Mouse (Mus musculus): ENCODE data around the gene Gbp5. TPM values are rescaled to one million over a fixed set of nuclear protein-coding genes. Genes with fewer than 3 reads are reported as not detected.

The Gbp5 gene
- polyA plus RNA-seq, 1 experiment from 2014 or later, result 0.09 TPM

DNA sequence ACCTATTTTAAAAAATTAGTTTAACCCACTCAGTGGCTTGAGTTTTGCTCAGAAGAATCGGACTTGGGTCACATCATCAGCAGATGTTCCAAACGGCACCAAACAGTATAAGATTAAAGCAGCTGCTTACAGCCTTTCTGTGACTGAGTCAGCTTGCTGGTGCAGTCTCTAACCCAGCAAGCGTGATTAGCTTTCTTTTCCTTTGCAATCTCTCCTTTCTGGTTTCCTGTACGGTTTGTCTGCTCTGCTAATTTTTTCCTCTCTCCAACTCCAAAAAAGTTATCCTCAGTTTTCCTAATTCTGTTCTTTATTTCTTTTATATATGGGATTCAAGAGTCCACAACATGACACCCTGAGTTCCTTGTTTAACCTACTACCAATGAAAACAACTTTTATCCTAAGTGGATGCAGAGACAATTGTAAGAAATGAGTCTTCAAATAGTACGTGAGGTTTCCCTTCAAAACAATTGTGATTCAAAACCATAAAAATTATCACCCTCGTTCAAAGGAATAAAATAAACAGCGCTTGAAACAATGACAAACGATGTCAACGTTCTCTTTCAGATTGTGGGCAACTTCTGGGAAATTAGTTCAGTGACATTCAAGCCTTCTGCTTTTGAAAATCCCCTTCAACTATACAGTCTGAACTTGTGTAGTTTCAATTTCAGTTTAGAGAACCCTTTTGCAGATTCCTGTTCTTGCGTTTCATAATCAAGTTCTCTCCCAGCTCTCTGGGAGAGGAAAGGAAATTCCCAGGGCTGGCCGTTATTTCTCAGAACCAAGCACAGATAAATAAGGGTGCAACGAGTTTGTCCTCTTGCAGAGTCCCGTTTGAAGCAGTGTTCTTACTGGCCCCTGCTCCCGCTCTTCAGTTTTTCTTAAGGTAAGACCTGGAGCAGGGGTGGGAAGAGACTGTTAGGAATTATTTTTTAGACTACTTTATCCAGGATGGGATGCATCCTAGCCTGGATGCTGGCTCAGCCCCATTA lies 2.6 kb downstream of the Gbp5 start:
- Histone ChIP-seq H3K4me1 (peaks cover 9% of the 10 kb centered on the region), H3K4me2 (peak overlapping the region; percentile 56), H3K4me3 (peak overlapping the region; percentile 22), H3K36me3 (no peaks in the 10 kb centered on the region), H3K9ac (peak overlapping the region; percentile 52; the same call in 1 of the 2 replicates), H3K27me3 (replicated peaks) (peaks cover 5% of the 10 kb centered on the region), H3K27ac (replicated peaks) (no peak overlapping the region), H3K9me3 (no peaks in the 10 kb centered on the region)
- WGBS, result 47% methylated on average over 14 of the region's 14 CpGs
- no peak for ATAC-seq (ENCODE audit: extremely low read depth, insufficient number of reproducible peaks, low FRiP score, low TSS enrichment)

DNA sequence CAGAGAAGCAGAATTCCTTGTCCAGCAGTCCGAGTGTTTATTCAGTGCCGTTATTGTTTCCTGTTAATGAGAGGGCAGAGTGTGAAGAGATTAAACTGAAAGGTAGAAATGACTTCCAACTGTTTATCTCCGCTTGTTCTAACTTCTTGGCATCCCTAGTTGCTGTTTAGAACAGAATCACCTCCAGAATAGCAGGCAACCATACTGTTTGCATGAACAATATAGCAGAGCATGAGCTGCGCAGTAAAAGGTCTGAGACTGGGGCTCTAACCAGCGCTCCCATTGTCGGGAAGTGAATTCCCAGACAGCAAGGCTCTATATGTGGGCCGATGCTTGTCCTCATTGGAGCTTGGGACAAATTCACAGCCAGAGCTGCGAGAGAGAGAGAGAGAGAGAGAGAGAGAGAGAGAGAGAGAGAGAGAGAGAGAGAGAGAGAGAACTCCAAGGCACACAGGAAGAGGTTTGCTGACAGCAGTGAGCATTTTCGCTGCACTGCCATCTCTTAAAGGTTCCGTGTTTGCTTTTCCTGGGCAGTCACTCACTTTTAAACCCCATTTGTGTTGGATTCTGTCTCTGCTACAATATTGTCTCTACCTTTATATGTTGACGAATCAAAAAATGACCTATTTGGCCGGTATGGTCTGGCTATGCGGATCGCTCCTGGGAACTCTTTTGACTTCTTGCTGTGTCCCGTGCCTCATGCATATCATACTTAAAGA lies 3.5 kb downstream of the Gbp5 start:
- Histone ChIP-seq H3K4me3 (peak overlapping the region; percentile 22), H3K27me3 (replicated peaks) (peaks cover 5% of the 10 kb centered on the region), H3K9me3 (no peaks in the 10 kb centered on the region), H3K4me1 (peaks cover 9% of the 10 kb centered on the region), H3K4me2 (peak overlapping the region; percentile 56), H3K36me3 (no peaks in the 10 kb centered on the region), H3K9ac (peak overlapping the region; percentile 52; the same call in 1 of the 2 replicates), H3K27ac (replicated peaks) (no peak overlapping the region)
- WGBS, result 48% methylated on average over 15 of the region's 15 CpGs
- no peak for ATAC-seq (ENCODE audit: extremely low read depth, insufficient number of reproducible peaks, low FRiP score, low TSS enrichment)

DNA sequence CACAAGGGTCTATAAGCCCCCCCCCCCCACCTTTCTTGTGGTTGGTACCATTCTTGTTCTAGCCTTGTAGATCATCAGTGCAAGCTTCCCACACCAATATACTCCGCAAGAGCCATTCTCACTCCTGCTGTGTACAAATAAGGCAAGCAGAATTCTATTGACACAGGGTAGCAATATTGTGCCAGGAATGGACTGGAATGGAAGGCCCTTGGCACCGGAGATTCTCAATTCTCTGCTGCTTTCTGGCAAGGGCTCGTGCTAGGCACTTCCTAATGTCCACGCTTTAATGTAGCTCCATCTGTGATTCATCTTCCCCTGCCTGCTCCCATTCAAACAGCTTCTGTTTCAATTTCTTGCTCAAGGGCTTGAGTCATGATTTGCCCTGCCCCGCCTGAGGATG lies 5.2 kb downstream of the Gbp5 start:
- no peak for ATAC-seq (ENCODE audit: extremely low read depth, insufficient number of reproducible peaks, low FRiP score, low TSS enrichment)
- H3K27me3 ChIP-seq (replicated peaks), result peaks cover 5% of the 10 kb centered on the region
- H3K27ac ChIP-seq (replicated peaks), result no peak overlapping the region
- H3K9ac ChIP-seq, result no peak overlapping the region
- no peaks in the 10 kb centered on the region for H3K36me3 ChIP-seq
- WGBS, result 85% methylated on average over 5 of the region's 5 CpGs
- peaks cover 6% of the 10 kb centered on the region; the same call in 1 of the 2 replicates for H3K4me1 ChIP-seq
- H3K4me2 ChIP-seq, result no peak overlapping the region
- H3K4me3 ChIP-seq, result no peak overlapping the region
- H3K9me3 ChIP-seq, result no peaks in the 10 kb centered on the region

DNA sequence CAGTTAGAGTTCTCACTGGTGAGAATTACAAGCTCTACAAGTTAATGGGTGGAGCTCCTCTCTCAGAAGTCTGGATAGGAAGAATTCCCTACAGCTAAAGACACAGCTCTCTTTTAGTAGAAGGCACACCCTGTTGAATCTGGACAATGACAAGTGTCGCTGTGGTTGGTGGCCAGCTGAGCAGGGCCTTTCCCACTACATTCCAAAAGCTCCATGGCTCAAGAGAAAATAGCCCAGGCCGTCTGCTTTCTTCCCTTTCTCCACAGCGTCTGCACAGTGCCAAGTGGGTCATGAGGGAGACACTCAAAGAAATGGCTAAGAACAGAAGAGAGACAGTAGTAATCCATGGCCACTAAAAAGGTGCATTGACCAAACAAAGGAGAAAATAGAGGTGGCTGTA lies 34.3 kb downstream of the Gbp5 start:
- WGBS, result 63% methylated on average over 3 of the region's 3 CpGs
- H3K4me3 ChIP-seq, result no peak overlapping the region
- no peaks in the 10 kb centered on the region for H3K36me3 ChIP-seq
- no peak overlapping the region for H3K4me2 ChIP-seq
- H3K27me3 ChIP-seq (replicated peaks), result no peaks in the 10 kb centered on the region; the same call in none of the 2 replicates
- no peak for ATAC-seq (ENCODE audit: extremely low read depth, insufficient number of reproducible peaks, low FRiP score, low TSS enrichment)
- 0 out of 2 replicates have a peak, but pooled peaks cover 2% of the 10 kb centered on the region for H3K9me3 ChIP-seq
- H3K9ac ChIP-seq, result no peak overlapping the region
- peaks cover 4% of the 10 kb centered on the region; the same call in 1 of the 2 replicates for H3K4me1 ChIP-seq
- no peak overlapping the region for H3K27ac ChIP-seq (replicated peaks)

DNA sequence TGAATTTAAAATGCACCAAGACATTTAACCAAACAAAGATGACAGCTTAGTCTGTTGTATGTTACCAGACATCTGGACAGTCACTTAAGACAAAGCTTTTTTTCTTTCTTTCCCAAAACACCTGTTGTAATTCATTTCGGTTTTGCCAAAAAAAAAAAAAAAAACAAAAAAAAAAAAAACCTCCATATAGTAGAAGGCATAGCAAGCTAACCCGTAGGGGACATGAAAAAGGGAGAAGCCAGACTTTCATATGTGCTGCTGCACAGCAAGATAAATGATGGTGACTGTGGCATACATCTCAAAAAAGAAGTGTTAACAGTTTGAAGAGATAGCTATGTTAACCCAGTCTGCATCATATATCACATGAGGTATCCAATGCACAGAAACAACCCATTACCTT lies 35.8 kb downstream of the Gbp5 start:
- ATAC-seq (ENCODE audit: extremely low read depth, insufficient number of reproducible peaks, low FRiP score, low TSS enrichment), result no peak
- Histone ChIP-seq H3K4me3 (peak overlapping the region; percentile 71), H3K27me3 (replicated peaks) (no peaks in the 10 kb centered on the region; the same call in none of the 2 replicates), H3K4me2 (peak overlapping the region; percentile 87), H3K9ac (peak overlapping the region; percentile 78), H3K4me1 (peaks cover 4% of the 10 kb centered on the region; the same call in 1 of the 2 replicates), H3K27ac (replicated peaks) (no peak overlapping the region), H3K9me3 (0 out of 2 replicates have a peak, but pooled peaks cover 2% of the 10 kb centered on the region), H3K36me3 (no peaks in the 10 kb centered on the region)
- WGBS, result 34% methylated on average over 2 of the region's 2 CpGs

DNA sequence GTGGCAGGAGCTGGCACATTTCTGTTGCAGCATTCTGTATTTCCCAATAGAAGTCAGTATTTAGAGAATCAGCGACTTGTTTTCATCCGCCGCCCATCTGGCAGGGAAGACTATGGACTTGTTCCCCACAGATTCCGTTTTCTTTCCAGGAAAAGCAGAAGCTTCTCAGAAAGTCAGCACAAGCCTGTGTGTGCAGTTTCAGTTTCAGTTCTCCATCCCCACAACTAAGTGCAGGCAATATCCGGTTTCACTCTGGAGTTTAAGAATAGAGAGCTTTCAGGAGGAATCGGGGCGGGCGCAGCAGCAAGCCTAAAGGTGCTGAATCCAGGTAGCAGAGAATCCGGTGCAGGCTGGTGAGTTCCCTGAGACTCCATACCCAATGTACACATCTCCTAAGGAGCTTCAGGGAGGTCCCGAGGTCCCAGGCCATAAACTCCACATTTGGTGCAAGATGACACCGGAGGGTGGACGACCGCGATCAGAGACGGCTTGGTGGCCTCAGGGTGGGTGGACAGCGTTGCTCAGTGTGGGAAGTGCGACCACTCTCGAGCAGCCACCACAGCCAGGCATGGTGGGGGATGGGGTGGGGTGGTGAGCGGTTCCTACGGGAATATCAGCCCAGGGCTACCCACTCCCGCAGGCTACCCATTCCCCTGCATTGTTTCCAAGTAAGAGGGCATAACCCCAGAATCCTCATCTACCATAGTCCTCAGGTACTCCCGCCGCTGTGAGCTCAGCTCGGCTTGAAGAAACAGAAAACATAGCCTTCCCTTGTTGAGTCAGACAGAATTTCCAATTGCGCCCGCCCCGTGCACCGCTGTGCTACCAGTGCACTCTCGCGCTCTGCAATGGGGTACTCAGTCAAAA lies 36.5 kb downstream of the Gbp5 start, which contains the start of gene Gbp7:
Gene Gbp7, plus strand, starts transcription at position 256 of the 867 bp plus-strand sequence.
- Histone ChIP-seq H3K27ac (replicated peaks) (0 out of 2 replicates have a peak within 1 kb of the TSS, but pooled peaks have one; percentile 6), H3K9ac (peak within 1 kb of the TSS; percentile 78), H3K4me3 (peak within 1 kb of the TSS; percentile 71), H3K9me3 (no peaks in the 10 kb centered on the region), H3K36me3 (no peaks in the 10 kb centered on the region), H3K4me2 (peak within 1 kb of the TSS; percentile 87), H3K4me1 (peaks cover 4% of the 10 kb centered on the region; the same call in 1 of the 2 replicates), H3K27me3 (replicated peaks) (no peaks in the 10 kb centered on the region; the same call in none of the 2 replicates)
- ATAC-seq (ENCODE audit: extremely low read depth, insufficient number of reproducible peaks, low FRiP score, low TSS enrichment), result no peak; the same call in none of the 2 replicates
- WGBS, result under 1% methylated on average over 30 of the region's 30 CpGs

DNA sequence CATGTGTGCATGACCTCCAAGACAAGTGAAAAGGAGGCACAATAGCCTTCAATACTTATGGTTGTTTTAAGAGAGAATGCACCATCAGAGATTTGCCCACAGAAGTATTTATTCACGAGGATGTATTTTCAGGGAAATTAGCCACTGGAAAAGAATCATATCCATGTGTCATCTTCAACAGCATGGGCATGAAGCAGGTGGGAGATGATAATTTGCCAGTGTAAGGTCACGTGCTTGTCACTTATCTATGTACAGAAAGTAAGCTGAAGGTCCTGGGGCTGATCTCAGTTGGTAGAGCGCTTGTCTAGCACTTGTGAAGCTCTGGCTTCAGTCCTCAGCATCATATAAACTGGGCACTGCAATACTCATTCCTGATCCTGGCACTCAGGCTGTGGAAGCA lies 37.8 kb downstream of the Gbp5 start:
- H3K4me1 ChIP-seq, result peaks cover 4% of the 10 kb centered on the region; the same call in 1 of the 2 replicates
- H3K9me3 ChIP-seq, result no peaks in the 10 kb centered on the region
- H3K4me2 ChIP-seq, result no peak overlapping the region
- no peak overlapping the region for H3K9ac ChIP-seq
- H3K4me3 ChIP-seq, result no peak overlapping the region
- H3K27me3 ChIP-seq (replicated peaks), result no peaks in the 10 kb centered on the region; the same call in none of the 2 replicates
- H3K27ac ChIP-seq (replicated peaks), result no peak overlapping the region
- ATAC-seq (ENCODE audit: extremely low read depth, insufficient number of reproducible peaks, low FRiP score, low TSS enrichment), result no peak
- H3K36me3 ChIP-seq, result no peaks in the 10 kb centered on the region
- 74% methylated on average over 3 of the region's 3 CpGs for WGBS

DNA sequence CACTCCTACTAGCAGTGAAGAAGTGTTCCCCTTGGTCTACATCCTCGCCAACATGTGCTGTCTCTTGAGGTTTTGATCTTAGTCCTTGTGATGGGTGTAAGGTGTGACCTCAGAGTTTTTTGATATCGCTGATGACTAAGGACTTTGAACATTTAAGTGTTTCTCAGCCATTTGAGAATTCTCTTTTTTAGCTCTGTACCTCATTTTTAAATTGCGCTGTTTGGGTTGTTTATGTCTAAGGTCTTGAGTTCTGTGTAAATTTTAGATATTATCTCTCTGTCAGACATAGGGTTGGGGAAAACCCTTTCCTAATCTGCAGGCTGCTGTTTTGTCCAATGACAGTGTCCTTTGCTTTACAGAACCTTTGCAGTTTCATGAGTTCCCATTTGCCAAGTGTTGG lies 39.4 kb downstream of the Gbp5 start:
- H3K9me3 ChIP-seq, result no peaks in the 10 kb centered on the region
- H3K9ac ChIP-seq, result no peak overlapping the region
- H3K36me3 ChIP-seq, result no peaks in the 10 kb centered on the region
- no peak overlapping the region for H3K27ac ChIP-seq (replicated peaks)
- H3K4me2 ChIP-seq, result no peak overlapping the region
- H3K4me1 ChIP-seq, result peaks cover 4% of the 10 kb centered on the region; the same call in 1 of the 2 replicates
- H3K4me3 ChIP-seq, result no peak overlapping the region
- no peaks in the 10 kb centered on the region; the same call in none of the 2 replicates for H3K27me3 ChIP-seq (replicated peaks)
- ATAC-seq (ENCODE audit: extremely low read depth, insufficient number of reproducible peaks, low FRiP score, low TSS enrichment), result no peak
- 71% methylated on average over 3 of the region's 3 CpGs for WGBS

DNA sequence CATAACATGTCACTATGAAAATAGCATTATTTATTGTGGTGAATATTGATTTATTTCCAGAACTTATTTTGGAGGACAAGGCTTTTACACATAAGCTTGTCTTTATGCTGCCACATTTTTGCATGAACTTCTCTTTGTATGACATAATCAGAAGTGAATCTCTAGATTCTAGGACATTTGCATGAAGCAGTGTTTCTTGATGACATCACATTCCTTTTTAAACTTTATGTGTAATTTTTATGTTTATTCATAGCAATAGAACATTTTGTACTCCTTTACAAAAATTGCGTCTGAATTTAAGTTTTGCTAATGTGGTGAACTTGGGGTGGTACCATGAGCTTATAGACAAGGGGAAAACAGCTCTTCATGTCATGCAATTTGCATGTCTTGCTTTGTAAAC lies 41.9 kb downstream of the Gbp5 start:
- H3K27me3 ChIP-seq (replicated peaks), result no peaks in the 10 kb centered on the region; the same call in none of the 2 replicates
- no peak overlapping the region for H3K4me3 ChIP-seq
- no peaks in the 10 kb centered on the region for H3K36me3 ChIP-seq
- H3K4me1 ChIP-seq, result no peaks in the 10 kb centered on the region
- H3K9me3 ChIP-seq, result no peaks in the 10 kb centered on the region
- no peak overlapping the region for H3K4me2 ChIP-seq
- WGBS, result 56% methylated on average over 1 of the region's 1 CpGs
- H3K27ac ChIP-seq (replicated peaks), result no peak overlapping the region
- no peak for ATAC-seq (ENCODE audit: extremely low read depth, insufficient number of reproducible peaks, low FRiP score, low TSS enrichment)
- no peak overlapping the region for H3K9ac ChIP-seq

DNA sequence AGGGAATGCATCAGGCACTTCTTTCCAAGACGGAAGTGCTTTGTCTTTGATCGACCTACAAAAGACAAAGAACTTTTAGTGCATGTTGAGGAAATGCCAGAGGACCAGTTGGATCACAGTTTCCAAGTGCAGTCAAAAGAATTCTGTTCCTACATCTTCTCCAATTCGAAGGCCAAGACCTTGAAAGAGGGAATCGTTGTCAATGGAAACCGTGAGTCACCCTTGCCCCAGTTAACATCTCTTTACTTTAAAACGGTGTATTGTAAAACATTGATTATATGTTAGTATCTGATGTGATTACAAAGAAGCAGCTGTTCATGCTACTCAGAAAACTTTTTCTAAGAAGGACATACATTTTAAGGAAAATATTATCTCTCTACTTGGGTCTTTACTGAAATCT lies 47.6 kb downstream of the Gbp5 start:
- H3K9ac ChIP-seq, result no peak overlapping the region
- no peaks in the 10 kb centered on the region for H3K9me3 ChIP-seq
- WGBS, result 73% methylated on average over 6 of the region's 6 CpGs
- no peak for ATAC-seq (ENCODE audit: extremely low read depth, insufficient number of reproducible peaks, low FRiP score, low TSS enrichment)
- H3K27ac ChIP-seq (replicated peaks), result no peak overlapping the region
- H3K4me1 ChIP-seq, result no peaks in the 10 kb centered on the region
- no peaks in the 10 kb centered on the region for H3K36me3 ChIP-seq
- H3K4me3 ChIP-seq, result no peak overlapping the region
- H3K27me3 ChIP-seq (replicated peaks), result no peaks in the 10 kb centered on the region
- no peak overlapping the region for H3K4me2 ChIP-seq

All from heart, embryonic 13.5 days (tissue).